Mouse (Mus musculus) kidney, postnatal 0 days (tissue): ENCODE data around the gene Ccnt1. TPM values are rescaled to one million over a fixed set of nuclear protein-coding genes. Genes with fewer than 3 reads are reported as not detected.
"Not testable (repeated sequence)": the region's sequence is repeated elsewhere in the genome, so short reads cannot be mapped to it uniquely, and the experiment has no call there.

Experiments
- ATAC-seq: fragments of 200-750 bp; cut with Nextera tagmentation; replicated peaks from 2 replicates; pipeline ENCODE4 v1.8.0; 2017; ENCODE audit warnings: low read depth, moderate number of reproducible peaks, moderate TSS enrichment, moderate library complexity; ENCODE audit not compliant: low FRiP score
- DNase-seq: peaks from one replicate; pipeline ENCODE4 v3.0.0-alpha.2; 2016; ENCODE audit warnings: low spot score
- H3K27ac ChIP-seq: fragments of 300-500 bp; sonication (generic); 2 replicates; pipeline ENCODE4 v1.5.1; 2014; ENCODE audit warnings: mild to moderate bottlenecking
- H3K27me3 ChIP-seq: fragments of 300-500 bp; sonication (generic); 2 replicates; pipeline ENCODE4 v1.6.1; 2014; ENCODE audit warnings: low read length, mixed read lengths; ENCODE audit not compliant: insufficient read depth
- H3K36me3 ChIP-seq: fragments of 300-500 bp; sonication (generic); 2 replicates; pipeline ENCODE4 v1.6.1; 2014; ENCODE audit warnings: low read length, mixed read lengths; ENCODE audit not compliant: insufficient read depth
- H3K4me1 ChIP-seq: fragments of 300-500 bp; sonication (generic); replicated peaks from 2 replicates; pipeline ENCODE4 v1.6.1; 2014; ENCODE audit warnings: antibody characterized with exemption, low read length, mixed read lengths; ENCODE audit not compliant: insufficient read depth
- H3K4me2 ChIP-seq: fragments of 300-500 bp; sonication (generic); 2 replicates; pipeline ENCODE4 v1.6.1; 2014; ENCODE audit warnings: mild to moderate bottlenecking, low read length, moderate library complexity, mixed read lengths
- H3K4me3 ChIP-seq: fragments of 300-500 bp; sonication (generic); replicated peaks from 2 replicates; pipeline ENCODE4 v1.5.1; 2014; ENCODE audit warnings: low read depth, low read length
- H3K9ac ChIP-seq: fragments of 300-500 bp; sonication (generic); 2 replicates; pipeline ENCODE4 v1.6.1; 2014; ENCODE audit warnings: low read depth, low read length
- H3K9me3 ChIP-seq: fragments of 300-500 bp; sonication (generic); replicated peaks from 2 replicates; pipeline ENCODE4 v1.6.1; 2016; ENCODE audit warnings: low read length, inconsistent platforms, mixed read lengths
- CTCF ChIP-seq: IDR thresholded peaks from 2 replicates; pipeline ENCODE4 v1.5.1; 2016; ENCODE audit warnings: antibody characterized with exemption, low read depth, mild to moderate bottlenecking, moderate library complexity
- WGBS: fragments of 180-500 bp; shearing (Covaris S2); extraction: QIAGEN DNeasy Blood & Tissue Kit; methylation state at CpG from one replicate; pipeline ENCODE4 v1.1.7; 2014; 5-methylcytosine and 5-hydroxymethylcytosine counted together
- polyA plus RNA-seq: library from polyadenylated mRNA; unstranded; fragments of >200 nt; fragmentation: Nextera tagmentation; extraction: Ambion mirVana; gene quantifications from 2 replicates; pipeline ENCODE4 v1.2.1, GENCODE M21; 2015

The Ccnt1 gene
- polyA plus RNA-seq, 1 experiment from 2014 or later: 42.3 TPM

DNA sequence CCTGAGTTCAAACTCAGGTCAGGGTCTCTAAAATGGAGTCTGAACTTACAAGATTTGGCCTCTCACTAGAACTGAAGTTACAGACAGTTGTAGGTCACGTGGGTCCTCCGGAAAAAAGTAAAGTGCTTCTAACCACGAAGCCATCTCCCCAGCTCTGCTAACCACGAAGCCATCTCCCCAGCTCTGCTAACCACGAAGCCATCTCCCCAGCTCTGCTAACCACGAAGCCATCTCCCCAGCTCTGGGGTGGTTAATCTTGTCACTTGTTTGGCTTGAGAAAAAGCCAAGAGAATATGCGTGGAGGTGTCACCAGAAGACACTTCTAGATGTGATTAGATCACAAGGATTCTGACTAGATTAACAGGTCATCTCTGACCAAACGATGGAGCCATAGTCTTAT is 56.6 kb downstream of the Ccnt1 start:
- Histone ChIP-seq H3K4me3 (no peak overlapping the region), H3K4me2 (no peak overlapping the region), H3K27me3 (no peaks in the 10 kb centered on the region), H3K36me3 (peaks cover 7% of the 10 kb centered on the region; the same call in 1 of the 2 replicates), H3K9me3 (no peaks in the 10 kb centered on the region), H3K9ac (no peak overlapping the region), H3K27ac (no peak overlapping the region), H3K4me1 (no peaks in the 10 kb centered on the region)
- DNase-seq (no peak), ATAC-seq (no peak)
- no peak for TF ChIP-seq CTCF
- 77% methylated on average over 8 of the region's 8 CpGs for WGBS

DNA sequence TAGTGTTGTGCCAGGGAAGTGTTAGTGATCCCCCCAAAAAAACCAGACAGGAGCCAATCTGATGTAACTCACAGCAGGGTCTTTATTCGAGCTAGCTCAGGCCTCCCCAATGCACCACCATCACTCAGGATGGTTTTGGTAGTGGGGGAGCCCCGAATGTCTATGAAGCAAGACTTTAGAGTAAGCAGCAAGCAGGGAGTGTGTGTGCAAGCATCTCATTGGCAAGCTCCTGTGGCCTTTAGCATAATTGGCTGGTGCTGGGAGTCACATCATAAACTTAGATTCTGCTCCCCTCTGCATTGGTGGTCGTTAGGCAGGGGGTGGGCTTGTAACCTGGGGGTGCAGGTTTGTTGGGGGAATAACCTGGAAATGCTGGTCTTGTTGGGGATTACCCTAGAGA is 57.0 kb downstream of the Ccnt1 start:
- not testable (repeated sequence) for H3K9ac ChIP-seq, H3K36me3 ChIP-seq, H3K4me2 ChIP-seq, ATAC-seq, DNase-seq, H3K4me1 ChIP-seq, H3K27ac ChIP-seq, H3K9me3 ChIP-seq, H3K27me3 ChIP-seq, H3K4me3 ChIP-seq
- WGBS: 67% methylated on average over 3 of the region's 3 CpGs

DNA sequence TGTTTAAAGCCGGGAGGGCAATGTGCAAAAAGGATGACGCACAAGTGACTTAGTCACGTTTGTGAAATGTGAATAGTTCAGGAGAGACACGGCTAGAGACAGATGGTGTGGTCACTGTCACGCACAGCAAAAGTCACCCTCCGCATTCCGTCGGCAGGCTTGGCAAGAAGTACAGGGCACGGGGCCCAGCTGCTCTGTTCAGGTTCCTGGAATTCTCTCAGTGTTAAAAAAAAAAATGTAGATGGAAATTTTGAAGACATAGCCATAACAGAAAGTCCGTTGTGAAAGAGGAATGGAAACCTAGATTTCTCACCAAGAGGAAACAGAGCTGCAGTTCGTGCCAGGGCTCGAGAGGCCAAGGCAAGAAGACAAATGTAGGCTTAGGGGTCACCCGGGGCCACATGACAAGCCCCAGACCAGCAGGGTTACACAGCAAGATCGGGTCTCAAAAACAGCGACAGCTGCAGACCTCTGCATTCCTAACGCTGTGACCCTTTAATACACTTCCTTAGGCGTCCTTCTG is 57.9 kb downstream of the Ccnt1 start:
- Histone ChIP-seq H3K4me3 (no peak overlapping the region), H3K36me3 (no peaks in the 10 kb centered on the region), H3K4me1 (no peaks in the 10 kb centered on the region), H3K9me3 (no peaks in the 10 kb centered on the region), H3K27me3 (no peaks in the 10 kb centered on the region), H3K27ac (no peak overlapping the region; the same call in 1 of the 2 replicates), H3K4me2 (peak overlapping the region; percentile 23; the same call in 1 of the 2 replicates), H3K9ac (0 out of 2 replicates have a peak overlapping the region, but pooled peaks have one; percentile 8)
- TF ChIP-seq CTCF: no peak
- WGBS: 38% methylated on average over 17 of the region's 17 CpGs
- ATAC-seq: peak; percentile 39
- peak; percentile 64 for DNase-seq

DNA sequence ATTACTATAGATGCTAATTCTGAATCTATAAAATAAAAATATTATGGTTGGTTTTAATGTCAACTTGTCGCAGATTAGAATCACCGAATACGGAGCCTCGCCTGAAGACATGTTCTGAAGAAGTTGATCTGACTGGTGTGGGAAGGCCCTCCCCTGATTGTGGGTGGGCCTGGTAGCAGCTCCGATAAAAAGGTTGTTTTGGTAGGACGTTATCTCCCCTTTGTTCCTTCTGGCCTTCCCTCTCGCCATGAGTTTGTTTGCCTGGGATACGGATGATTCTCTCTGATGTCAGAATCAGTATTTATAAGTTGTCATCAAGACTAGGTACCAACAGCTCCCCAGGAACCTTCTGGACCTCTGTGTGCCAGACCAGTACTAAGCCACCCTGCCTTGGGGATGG is 58.5 kb downstream of the Ccnt1 start:
- Histone ChIP-seq H3K4me1 (no peaks in the 10 kb centered on the region), H3K4me2 (no peak overlapping the region), H3K4me3 (no peak overlapping the region), H3K36me3 (no peaks in the 10 kb centered on the region), H3K9me3 (no peaks in the 10 kb centered on the region), H3K9ac (no peak overlapping the region), H3K27ac (no peak overlapping the region), H3K27me3 (no peaks in the 10 kb centered on the region)
- DNase-seq (no peak), ATAC-seq (no peak)
- TF ChIP-seq CTCF: no peak
- 63% methylated on average over 8 of the region's 8 CpGs for WGBS

GRCm38 (mm10) chr15:98511386-98511928 is 59.3 kb downstream of the Ccnt1 start:
- 71% methylated on average over 13 of the region's 13 CpGs for WGBS
- no peaks in the 10 kb centered on the region for H3K36me3 ChIP-seq
- H3K4me1 ChIP-seq: no peaks in the 10 kb centered on the region
- no peak overlapping the region for H3K27ac ChIP-seq
- TF ChIP-seq CTCF: no peak
- no peak for ATAC-seq
- no peaks in the 10 kb centered on the region for H3K9me3 ChIP-seq
- no peak overlapping the region for H3K9ac ChIP-seq
- no peaks in the 10 kb centered on the region for H3K27me3 ChIP-seq
- peak overlapping the region; percentile 49 for H3K4me2 ChIP-seq
- DNase-seq: no peak
- no peak overlapping the region for H3K4me3 ChIP-seq

DNA sequence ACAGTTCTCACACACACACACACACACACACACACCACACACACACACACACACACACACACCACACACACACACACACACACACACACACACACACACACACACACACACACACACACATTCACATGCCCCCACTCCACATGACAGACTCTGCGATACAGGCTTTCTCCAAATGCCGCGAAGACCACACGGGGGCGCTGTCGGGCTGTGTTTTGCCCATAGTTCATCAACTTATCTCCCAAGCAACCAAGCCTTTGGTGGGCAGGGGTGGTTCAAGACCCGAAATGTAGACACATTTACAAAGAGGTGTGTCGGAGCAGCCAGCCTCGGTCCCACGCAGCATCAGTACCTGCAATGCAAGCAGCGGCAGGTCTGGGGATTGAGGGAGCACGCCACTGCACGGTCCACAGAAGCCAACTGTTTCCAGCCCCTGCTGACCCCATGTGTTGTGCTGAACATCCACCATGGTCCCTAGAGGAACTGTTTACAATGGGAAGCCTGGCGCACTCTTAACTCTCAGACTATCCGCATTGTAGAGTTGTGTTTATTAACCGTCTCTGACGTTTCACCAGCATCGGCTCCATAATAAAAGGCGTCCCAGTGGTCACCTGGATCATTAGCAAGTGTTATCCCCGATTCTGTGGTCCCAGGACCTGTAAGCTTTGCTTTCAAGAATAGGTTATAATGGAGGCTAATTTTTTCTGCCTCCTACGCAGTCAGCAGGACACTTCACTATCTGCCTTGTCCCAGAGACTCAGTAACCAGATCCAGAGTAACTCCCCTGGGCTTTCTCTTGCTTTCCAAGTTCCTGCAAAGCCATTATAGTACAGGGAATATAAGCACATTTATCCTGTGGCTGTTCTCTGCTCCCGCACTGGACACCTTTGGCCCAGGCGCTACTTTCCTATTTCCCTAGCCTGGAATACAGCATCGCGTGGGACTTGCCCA is 60.0 kb downstream of the Ccnt1 start:
- Histone ChIP-seq H3K4me3 (no peak overlapping the region), H3K4me1 (no peaks in the 10 kb centered on the region), H3K9me3 (no peaks in the 10 kb centered on the region), H3K36me3 (no peaks in the 10 kb centered on the region), H3K27ac (no peak overlapping the region), H3K27me3 (no peaks in the 10 kb centered on the region), H3K9ac (no peak overlapping the region), H3K4me2 (peak overlapping the region; percentile 49)
- ATAC-seq: no peak
- TF ChIP-seq CTCF: peak; percentile 85
- DNase-seq: peak; percentile 82
- WGBS: 25% methylated on average over 25 of the region's 25 CpGs
